ENCODE assay signal across 10 mouse cellular contexts in genomic region chr9:107923956-107924355, GRCm38 (mm10). TPM values are rescaled to one million over a fixed set of nuclear protein-coding genes. Genes with fewer than 3 reads are reported as not detected.
DNase-seq lines count a peak whose midpoint lies in the region; ATAC-seq and TF ChIP-seq lines count a peak whose summit lies in the region.
"Had no signal": no experiment of that assay in that cellular context is flagged by ENCODE, and none has a peak within 500 bp of the region (broad histone marks: within the 10 kb centered on the region; RNA-seq: fewer than 3 reads in every experiment).

No protein-coding gene starts in this region.

- H3K27ac ChIP-seq in kidney, embryonic 16.5 days (ENCODE audit: low read length): no peak overlapping the region
- H3K27ac ChIP-seq in liver, embryonic 14.5 days: no peak overlapping the region
- no peak overlapping the region for H3K27ac ChIP-seq in neural tube, embryonic 15.5 days (replicated peaks)

- H3K9ac ChIP-seq in kidney, embryonic 16.5 days (replicated peaks; ENCODE audit: low read length): no peak overlapping the region
- H3K9ac ChIP-seq in liver, embryonic 14.5 days (replicated peaks): no peak overlapping the region
- no peak overlapping the region for H3K9ac ChIP-seq in neural tube, embryonic 15.5 days (replicated peaks)

- H3K9me3 ChIP-seq in kidney, embryonic 16.5 days (ENCODE audit: low read length): no peaks in the 10 kb centered on the region
- no peaks in the 10 kb centered on the region for H3K9me3 ChIP-seq in liver, embryonic 14.5 days (ENCODE audit: control insufficient read depth, low read length)
- H3K9me3 ChIP-seq in neural tube, embryonic 15.5 days (replicated peaks): no peaks in the 10 kb centered on the region

- H3K36me3 ChIP-seq in kidney, embryonic 16.5 days (ENCODE audit: insufficient read depth, low read length): no peaks in the 10 kb centered on the region
- H3K36me3 ChIP-seq in liver, embryonic 14.5 days (replicated peaks; ENCODE audit: control insufficient read depth, insufficient read depth, low read depth): no peaks in the 10 kb centered on the region
- H3K36me3 ChIP-seq in myocyte (ENCODE audit: control insufficient read depth, insufficient read depth): no peaks in the 10 kb centered on the region
- H3K36me3 ChIP-seq in neural tube, embryonic 15.5 days: no peaks in the 10 kb centered on the region

- no peaks in the 10 kb centered on the region for H3K27me3 ChIP-seq in kidney, embryonic 16.5 days (ENCODE audit: insufficient read depth, low read length)
- H3K27me3 ChIP-seq in liver, embryonic 14.5 days (ENCODE audit: control insufficient read depth, insufficient read depth, low read length): no peaks in the 10 kb centered on the region
- no peaks in the 10 kb centered on the region for H3K27me3 ChIP-seq in myocyte (ENCODE audit: control insufficient read depth, insufficient read depth, insufficient read length)
- no peaks in the 10 kb centered on the region for H3K27me3 ChIP-seq in neural tube, embryonic 15.5 days (replicated peaks)

- H3K4me3 ChIP-seq in kidney, embryonic 16.5 days (ENCODE audit: low read length): no peak overlapping the region
- H3K4me3 ChIP-seq in liver, embryonic 14.5 days (ENCODE audit: insufficient read depth in 1 of 2, low read depth in 2 of 2, low read length in 2 of 2): no peak overlapping the region
- no peak overlapping the region for H3K4me3 ChIP-seq in myocyte
- no peak overlapping the region for H3K4me3 ChIP-seq in neural tube, embryonic 15.5 days (replicated peaks)

- 0 out of 2 replicates have a peak, but pooled peaks have one; percentile 8 for ATAC-seq in kidney, embryonic 16.5 days (ENCODE audit: low FRiP score, low TSS enrichment)
- ATAC-seq in liver, embryonic 14.5 days (ENCODE audit: insufficient read depth): no peak
- ATAC-seq in neural tube, embryonic 15.5 days (ENCODE audit: low FRiP score): no peak
- ATAC-seq: Patski had no signal

- TF ChIP-seq POLR2A in myocyte (IDR thresholded peaks at IDR 0.05; ENCODE audit: insufficient read length, low read depth): no peak

- 0 out of 2 replicates have a peak, but pooled peaks cover 3% of the 10 kb centered on the region for H3K4me1 ChIP-seq in kidney, embryonic 16.5 days (ENCODE audit: insufficient read depth, low read length)
- H3K4me1 ChIP-seq in liver, embryonic 14.5 days (replicated peaks; ENCODE audit: control insufficient read depth in 2 of 2, insufficient read depth in 2 of 2, low read length in 1 of 2): peaks cover 0 to 7% of the 10 kb centered on the region in 2 experiments; a peak in 1 of 4 replicates
- H3K4me1 ChIP-seq in neural tube, embryonic 15.5 days: peaks cover 24% of the 10 kb centered on the region

- no peak overlapping the region for H3ac ChIP-seq in myocyte (ENCODE audit: control insufficient read depth, insufficient read length)

- DNase-seq in kidney, postnatal 25 days: no peak
- DNase-seq in heart, adult 18-20 months: peak; percentile 70 to 77
- no peak for DNase-seq in liver, embryonic 14.5 days (ENCODE audit: low read depth in 3 of 3, low spot score in 3 of 3)
- DNase-seq in layer of hippocampus, adult 8-10 months (ENCODE audit: low spot score in 2 of 2): no peak
- DNase-seq in layer of hippocampus, adult 9-11 months: no peak
- DNase-seq: cerebellum, adult 11-12 months had no signal

- WGBS in kidney, embryonic 16.5 days: 38% methylated on average over 6 of the region's 6 CpGs
- WGBS in liver, embryonic 14.5 days (ENCODE audit: insufficient replicate concordance): 23% methylated on average over 6 of the region's 6 CpGs
- WGBS in neural tube, embryonic 15.5 days: 52% methylated on average over 6 of the region's 6 CpGs

- TF ChIP-seq EP300 in liver, embryonic 14.5 days (IDR thresholded peaks at IDR 0.05; ENCODE audit: low read depth): no peak

- H3K79me2 ChIP-seq in myocyte (ENCODE audit: control insufficient read depth, insufficient read depth): no peaks in the 10 kb centered on the region

- H3K4me2 ChIP-seq in kidney, embryonic 16.5 days (replicated peaks; ENCODE audit: low read depth, low read length): no peak overlapping the region
- H3K4me2 ChIP-seq in liver, embryonic 14.5 days (ENCODE audit: low read depth): no peak overlapping the region
- peak overlapping the region; percentile 3 for H3K4me2 ChIP-seq in myocyte (ENCODE audit: low read depth)
- no peak overlapping the region for H3K4me2 ChIP-seq in neural tube, embryonic 15.5 days

- peak; percentile 16; the same call in 1 of the 2 replicates for TF ChIP-seq CTCF in liver, embryonic 14.5 days (IDR thresholded peaks at IDR 0.05; ENCODE audit: low read depth)

TF ChIP-seq in myocyte, 11 proteins besides CTCF, POLR2A, EP300 and RAD21:
- TF ChIP-seq MYOD1 (IDR thresholded peaks at IDR 0.05; ENCODE audit: control insufficient read depth in 1 of 3, insufficient read length in 2 of 3, low read depth in 2 of 3) (peak in 1 of 3 experiments; percentile 39), E2F4 (IDR thresholded peaks at IDR 0.05; ENCODE audit: insufficient read depth) (no peak), MYOG (IDR thresholded peaks at IDR 0.05; ENCODE audit: control insufficient read depth in 1 of 3, insufficient read depth in 1 of 3, insufficient read length in 2 of 3, low read depth in 2 of 3) (peak in 1 of 3 experiments; percentile 14), REST (IDR thresholded peaks at IDR 0.05; ENCODE audit: insufficient read depth, insufficient read length) (no peak), CEBPB (IDR thresholded peaks at IDR 0.05; ENCODE audit: insufficient read depth, poor library complexity, severe bottlenecking) (no peak)

RNA-seq across cellular contexts. Expression of gene Actl11, which starts 4.3 kb away (rescaled TPM):
- polyA plus RNA-seq in kidney, embryonic 16.5 days (2015; fragmentation: Nextera tagmentation; extraction: Ambion mirVana): not detected in 2 replicates
- not detected for total RNA-seq in heart, adult 18-20 months (2021)
- polyA plus RNA-seq in liver, embryonic 14.5 days (2012; rRNA removed): not detected in 2 replicates
- not detected in 2 replicates for polyA plus RNA-seq in liver, embryonic 14.5 days (2014; fragmentation: Nextera tagmentation; extraction: Ambion mirVana)
- not detected for polyA plus RNA-seq in myocyte (2012; fragmentation: generic; extraction: Trizol)
- polyA plus RNA-seq in neural tube, embryonic 15.5 days (2015; fragmentation: Nextera tagmentation; extraction: Ambion mirVana): not detected in 2 replicates
- total RNA-seq in layer of hippocampus, adult 8-10 months (2022): not detected
- polyA plus RNA-seq: Patski had no signal

RNA-seq across cellular contexts. Expression of gene Camkv, which starts 11.5 kb away (rescaled TPM):
- 2.0 and 2.2 TPM in 2 replicates for polyA plus RNA-seq in kidney, embryonic 16.5 days (2015; fragmentation: Nextera tagmentation; extraction: Ambion mirVana)
- not detected for total RNA-seq in heart, adult 18-20 months (2021)
- 0.10 and 0.18 TPM in 2 replicates for polyA plus RNA-seq in liver, embryonic 14.5 days (2012; rRNA removed)
- polyA plus RNA-seq in liver, embryonic 14.5 days (2014; fragmentation: Nextera tagmentation; extraction: Ambion mirVana): not detected in 2 replicates
- polyA plus RNA-seq in myocyte (2012; fragmentation: generic; extraction: Trizol): 0.06 TPM
- 43.3 and 49.1 TPM in 2 replicates for polyA plus RNA-seq in neural tube, embryonic 15.5 days (2015; fragmentation: Nextera tagmentation; extraction: Ambion mirVana)
- 100 to 1,000 TPM; 470 to 535 (median 505) TPM for total RNA-seq in layer of hippocampus, adult 8-10 months (2022)

RNA-seq across cellular contexts. Expression of gene Mst1r, which starts 17.3 kb away (rescaled TPM):
- 2.1 and 2.8 TPM in 2 replicates for polyA plus RNA-seq in kidney, embryonic 16.5 days (2015; fragmentation: Nextera tagmentation; extraction: Ambion mirVana)
- 1 to 10 TPM; 2.3 to 3.1 TPM for total RNA-seq in heart, adult 18-20 months (2021)
- polyA plus RNA-seq in liver, embryonic 14.5 days (2012; rRNA removed): 1.2 and 1.7 TPM in 2 replicates
- polyA plus RNA-seq in liver, embryonic 14.5 days (2014; fragmentation: Nextera tagmentation; extraction: Ambion mirVana): 0.37 TPM in 2 replicates
- 0.04 TPM for polyA plus RNA-seq in myocyte (2012; fragmentation: generic; extraction: Trizol)
- polyA plus RNA-seq in neural tube, embryonic 15.5 days (2015; fragmentation: Nextera tagmentation; extraction: Ambion mirVana): 3.4 and 4.3 TPM in 2 replicates
- 1 to 10 TPM; 1.5 to 3.9 (median 2.5) TPM for total RNA-seq in layer of hippocampus, adult 8-10 months (2022)

RNA-seq across cellular contexts. Expression of gene Traip, which starts 26.0 kb away (rescaled TPM):
- polyA plus RNA-seq in kidney, embryonic 16.5 days (2015; fragmentation: Nextera tagmentation; extraction: Ambion mirVana): 23.3 and 24.5 TPM in 2 replicates
- total RNA-seq in heart, adult 18-20 months (2021): 1 to 10 TPM in 1 of 2 experiments, under 1 TPM in 1; 0.35 to 1.0 TPM
- 5.3 and 7.4 TPM in 2 replicates for polyA plus RNA-seq in liver, embryonic 14.5 days (2012; rRNA removed)
- 13.3 and 18.1 TPM in 2 replicates for polyA plus RNA-seq in liver, embryonic 14.5 days (2014; fragmentation: Nextera tagmentation; extraction: Ambion mirVana)
- 4.7 TPM for polyA plus RNA-seq in myocyte (2012; fragmentation: generic; extraction: Trizol)
- polyA plus RNA-seq in neural tube, embryonic 15.5 days (2015; fragmentation: Nextera tagmentation; extraction: Ambion mirVana): 6.1 and 10.2 TPM in 2 replicates
- total RNA-seq in layer of hippocampus, adult 8-10 months (2022): 10 to 100 TPM; 15.2 to 26.6 (median 19.9) TPM

RNA-seq across cellular contexts. Expression of gene Mon1a, which starts 36.0 kb away (rescaled TPM):
- polyA plus RNA-seq in kidney, embryonic 16.5 days (2015; fragmentation: Nextera tagmentation; extraction: Ambion mirVana): 12.9 and 13.6 TPM in 2 replicates
- 10 to 100 TPM; 10.0 to 10.3 TPM for total RNA-seq in heart, adult 18-20 months (2021)
- 4.0 and 4.5 TPM in 2 replicates for polyA plus RNA-seq in liver, embryonic 14.5 days (2012; rRNA removed)
- 3.8 and 4.5 TPM in 2 replicates for polyA plus RNA-seq in liver, embryonic 14.5 days (2014; fragmentation: Nextera tagmentation; extraction: Ambion mirVana)
- polyA plus RNA-seq in myocyte (2012; fragmentation: generic; extraction: Trizol): 8.4 TPM
- 23.0 and 23.3 TPM in 2 replicates for polyA plus RNA-seq in neural tube, embryonic 15.5 days (2015; fragmentation: Nextera tagmentation; extraction: Ambion mirVana)
- total RNA-seq in layer of hippocampus, adult 8-10 months (2022): 10 to 100 TPM; 21.0 to 30.2 (median 27.2) TPM

Comparison
In these comparisons a context has a peak if more than half of its experiments do, and no peak if none do; other contexts are left out.
1. DNase-seq: peak in heart, adult 18-20 months (2 of 2); none in kidney, postnatal 25 days (0 of 2), liver, embryonic 14.5 days (0 of 3), layer of hippocampus, adult 8-10 months (0 of 2) and layer of hippocampus, adult 9-11 months (single experiment).
2. RNA of gene Camkv, which starts 11.5 kb away (polyA plus RNA-seq): 43.3 to 49.1 TPM in neural tube, embryonic 15.5 days; 2.0 to 2.2 TPM in kidney, embryonic 16.5 days, 0.10 to 0.18 TPM in liver, embryonic 14.5 days and 0.06 TPM in myocyte (single experiment); every median in the first group is over 10 times any median in the second.